Mouse (Mus musculus): ENCODE measurements around the gene Ankrd63. TPM values are rescaled to one million over a fixed set of nuclear protein-coding genes. Genes with fewer than 3 reads are reported as not detected.

Gene Ankrd63
- not detected in 2 replicates for polyA plus RNA-seq (2016; fragmentation: Nextera tagmentation; extraction: Ambion mirVana)

- Histone ChIP-seq H3K27ac (no peak within 1 kb of the TSS), H3K4me1 (peaks cover 31% of the 10 kb centered on the region), H3K9me3 (no peaks in the 10 kb centered on the region), H3K27me3 (peaks cover 100% of the 10 kb centered on the region), H3K4me2 (replicated peaks) (peak within 1 kb of the TSS; percentile 64), H3K36me3 (no peaks in the 10 kb centered on the region), H3K9ac (peak within 1 kb of the TSS; percentile 43), H3K4me3 (peak within 1 kb of the TSS; percentile 40)
- no peak for ATAC-seq (ENCODE audit: insufficient number of reproducible peaks, insufficient read depth, low FRiP score, low TSS enrichment)
- WGBS: 2% methylated on average over 50 of the region's 50 CpGs
Observed at GRCm38 (mm10) chr2:118703913-118704730, at the start of gene Ankrd63. Gene Ankrd63, minus strand, starts transcription at chr2:118703963.

- Histone ChIP-seq H3K27me3 (no peaks in the 10 kb centered on the region), H3K36me3 (no peaks in the 10 kb centered on the region), H3K27ac (0 out of 2 replicates have a peak overlapping the region, but pooled peaks have one; percentile 12), H3K4me1 (peaks cover 18% of the 10 kb centered on the region), H3K4me3 (no peak overlapping the region), H3K4me2 (replicated peaks) (no peak overlapping the region), H3K9ac (no peak overlapping the region), H3K9me3 (no peaks in the 10 kb centered on the region)
- ATAC-seq (ENCODE audit: insufficient number of reproducible peaks, insufficient read depth, low FRiP score, low TSS enrichment): no peak
- WGBS: 75% methylated on average over 4 of the region's 4 CpGs
Observed at GRCm38 (mm10) chr2:118752792-118753108, 49.0 kb upstream of the Ankrd63 start.

DNA sequence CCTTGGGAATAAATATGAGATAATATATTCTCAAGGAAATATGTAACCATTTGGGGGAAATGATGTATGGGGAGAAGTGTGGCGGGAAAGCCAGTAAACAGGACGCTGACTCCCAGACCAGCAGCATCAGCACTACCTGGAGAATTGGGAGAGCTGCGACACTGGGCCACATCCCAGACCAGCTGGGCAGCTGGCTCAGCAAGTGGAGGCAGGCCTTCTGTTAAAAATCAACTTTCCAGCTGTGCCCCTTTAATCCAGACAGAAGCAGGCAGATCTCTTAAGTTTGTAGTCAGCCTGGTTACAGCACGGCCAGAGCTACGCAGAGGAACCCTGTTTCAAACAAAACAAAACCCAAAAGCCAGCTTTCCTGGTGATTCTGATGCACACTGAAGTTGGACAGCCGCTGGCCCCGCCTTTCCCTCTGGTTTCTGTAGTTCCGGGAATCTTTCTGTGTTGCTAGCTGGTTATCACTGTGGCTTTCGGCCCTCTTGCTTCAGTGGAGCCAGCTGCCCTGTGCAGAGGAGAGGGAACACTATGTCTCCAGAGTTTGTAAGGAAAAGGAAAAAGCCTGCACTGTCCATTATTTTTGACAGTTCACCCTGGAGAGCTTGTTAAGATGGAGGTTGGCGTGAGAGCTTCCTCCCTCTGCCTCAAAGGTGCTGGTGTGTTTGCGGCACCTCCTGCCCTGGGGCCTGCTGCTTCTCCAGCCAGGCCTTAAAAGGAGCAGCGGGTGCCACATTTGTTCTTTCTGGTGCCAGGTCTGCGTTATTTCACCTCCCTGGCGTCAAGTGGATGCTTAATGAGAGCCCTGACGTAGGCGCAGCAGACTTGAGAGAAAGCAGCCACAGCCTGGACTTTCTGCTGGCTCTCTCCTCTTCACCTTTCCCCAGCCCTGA is 48.4 kb upstream of the Ankrd63 start:
- H3K36me3 ChIP-seq: no peaks in the 10 kb centered on the region
- no peaks in the 10 kb centered on the region for H3K9me3 ChIP-seq
- peaks cover 23% of the 10 kb centered on the region for H3K4me1 ChIP-seq
- no peak for ATAC-seq (ENCODE audit: insufficient number of reproducible peaks, insufficient read depth, low FRiP score, low TSS enrichment)
- H3K4me3 ChIP-seq: no peak overlapping the region
- no peak overlapping the region for H3K9ac ChIP-seq
- 69% methylated on average over 16 of the region's 16 CpGs for WGBS
- H3K27ac ChIP-seq: 0 out of 2 replicates have a peak overlapping the region, but pooled peaks have one; percentile 12
- H3K27me3 ChIP-seq: no peaks in the 10 kb centered on the region
- no peak overlapping the region for H3K4me2 ChIP-seq (replicated peaks)

GRCm38 (mm10) chr2:118750476-118750875 is 46.7 kb upstream of the Ankrd63 start:
- H3K4me3 ChIP-seq: no peak overlapping the region
- 77% methylated on average over 8 of the region's 8 CpGs for WGBS
- no peak overlapping the region for H3K4me2 ChIP-seq (replicated peaks)
- peaks cover 25% of the 10 kb centered on the region for H3K4me1 ChIP-seq
- H3K9ac ChIP-seq: no peak overlapping the region
- no peaks in the 10 kb centered on the region for H3K36me3 ChIP-seq
- H3K27ac ChIP-seq: no peak overlapping the region
- no peaks in the 10 kb centered on the region for H3K27me3 ChIP-seq
- no peak for ATAC-seq (ENCODE audit: insufficient number of reproducible peaks, insufficient read depth, low FRiP score, low TSS enrichment)
- H3K9me3 ChIP-seq: no peaks in the 10 kb centered on the region

DNA sequence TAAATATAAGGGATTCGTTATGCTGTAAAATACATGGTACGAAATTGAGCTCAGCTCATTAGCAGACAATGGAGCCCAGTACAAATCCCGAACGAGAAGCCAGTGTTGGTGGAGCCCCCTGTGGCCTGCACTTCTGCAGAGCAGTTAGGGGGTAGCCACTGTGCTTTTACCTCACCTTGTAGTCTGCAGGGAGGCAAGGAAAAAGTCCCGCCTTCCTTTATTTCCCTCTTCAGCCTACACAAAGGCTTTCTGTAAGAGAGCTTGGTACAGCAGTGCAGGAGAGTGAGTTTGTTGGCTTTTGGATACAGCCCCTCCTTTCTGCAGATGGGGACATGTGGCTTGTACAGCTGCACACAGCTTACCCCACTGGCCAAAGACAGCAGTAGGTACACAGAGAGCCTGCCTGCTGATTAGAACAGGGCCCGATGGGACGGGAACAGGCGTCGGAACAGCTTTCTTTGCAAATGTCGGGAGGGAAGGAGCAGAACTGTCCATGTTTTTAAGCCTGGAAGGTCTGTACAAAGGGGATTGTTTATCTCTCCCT is 45.6 kb upstream of the Ankrd63 start:
- H3K27ac ChIP-seq: no peak overlapping the region

GRCm38 (mm10) chr2:118747301-118747960 is 43.7 kb upstream of the Ankrd63 start:
- 31% methylated on average over 10 of the region's 10 CpGs for WGBS
- Histone ChIP-seq H3K4me3 (peak overlapping the region; percentile 89), H3K9ac (no peak overlapping the region)

More for the DNA sequence above, 45.6 kb upstream of the Ankrd63 start:
- H3K4me1 ChIP-seq: peaks cover 31% of the 10 kb centered on the region
- H3K4me2 ChIP-seq (replicated peaks): no peak overlapping the region
- no peaks in the 10 kb centered on the region for H3K36me3 ChIP-seq
- H3K27me3 ChIP-seq: peaks cover 8% of the 10 kb centered on the region
- no peak overlapping the region for H3K9ac ChIP-seq
- H3K4me3 ChIP-seq: no peak overlapping the region
- H3K9me3 ChIP-seq: no peaks in the 10 kb centered on the region
- WGBS: 33% methylated on average over 10 of the region's 10 CpGs
- ATAC-seq (ENCODE audit: insufficient number of reproducible peaks, insufficient read depth, low FRiP score, low TSS enrichment): no peak

GRCm38 (mm10) chr2:118745915-118746901 is 42.4 kb upstream of the Ankrd63 start:
- Histone ChIP-seq H3K36me3 (no peaks in the 10 kb centered on the region), H3K27me3 (peaks cover 26% of the 10 kb centered on the region), H3K9me3 (no peaks in the 10 kb centered on the region), H3K27ac (0 out of 2 replicates have a peak overlapping the region, but pooled peaks have one; percentile 23), H3K4me2 (replicated peaks) (peak overlapping the region; percentile 97), H3K4me3 (peak overlapping the region; percentile 89), H3K9ac (peak overlapping the region; percentile 84), H3K4me1 (peaks cover 26% of the 10 kb centered on the region)
- under 1% methylated on average over 92 of the region's 113 CpGs for WGBS
- ATAC-seq (ENCODE audit: insufficient number of reproducible peaks, insufficient read depth, low FRiP score, low TSS enrichment): peak; percentile 7; the same call in 1 of the 2 replicates

More at GRCm38 (mm10) chr2:118747301-118747960, 43.7 kb upstream of the Ankrd63 start:
- peaks cover 26% of the 10 kb centered on the region for H3K27me3 ChIP-seq
- H3K27ac ChIP-seq: no peak overlapping the region
- ATAC-seq (ENCODE audit: insufficient number of reproducible peaks, insufficient read depth, low FRiP score, low TSS enrichment): no peak
- H3K4me2 ChIP-seq (replicated peaks): peak overlapping the region; percentile 97
- H3K9me3 ChIP-seq: no peaks in the 10 kb centered on the region
- H3K4me1 ChIP-seq: peaks cover 29% of the 10 kb centered on the region
- H3K36me3 ChIP-seq: no peaks in the 10 kb centered on the region

GRCm38 (mm10) chr2:118745232-118745884 is 41.6 kb upstream of the Ankrd63 start, which contains the start of gene Inafm2:
Gene Inafm2, plus strand, starts transcription at chr2:118745758.
- peak within 1 kb of the TSS; percentile 89 for H3K4me3 ChIP-seq
- ATAC-seq (ENCODE audit: insufficient number of reproducible peaks, insufficient read depth, low FRiP score, low TSS enrichment): peak; percentile 87
- peak within 1 kb of the TSS; percentile 97 for H3K4me2 ChIP-seq (replicated peaks)
- H3K4me1 ChIP-seq: peaks cover 26% of the 10 kb centered on the region
- peak within 1 kb of the TSS; percentile 84 for H3K9ac ChIP-seq
- WGBS: under 1% methylated on average over 55 of the region's 57 CpGs
- H3K9me3 ChIP-seq: no peaks in the 10 kb centered on the region
- peaks cover 26% of the 10 kb centered on the region for H3K27me3 ChIP-seq
- H3K36me3 ChIP-seq: no peaks in the 10 kb centered on the region
- H3K27ac ChIP-seq: 0 out of 2 replicates have a peak within 1 kb of the TSS, but pooled peaks have one; percentile 23

DNA sequence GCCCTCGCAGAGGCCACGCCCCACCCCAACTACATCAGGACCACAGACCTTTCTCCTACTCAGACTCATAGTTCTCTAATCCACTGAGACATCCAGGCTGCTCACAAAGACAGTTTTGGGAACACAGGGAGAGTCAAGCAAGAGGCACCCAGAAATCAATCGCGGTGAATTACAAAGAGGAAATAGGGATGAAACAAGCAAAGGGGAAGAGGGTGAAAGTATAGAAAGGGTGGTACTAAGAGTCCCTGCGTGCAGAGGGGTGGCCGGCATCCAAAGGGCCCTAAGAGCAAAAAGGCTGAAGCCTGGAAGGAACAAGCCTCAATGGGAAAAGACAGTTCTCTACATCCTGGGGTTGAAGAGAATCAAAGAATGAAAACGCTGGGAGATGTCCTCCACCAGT is 40.9 kb upstream of the Ankrd63 start:
- Histone ChIP-seq H3K27ac (no peak overlapping the region), H3K4me2 (replicated peaks) (peak overlapping the region; percentile 97; the same call in 1 of the 2 replicates), H3K4me1 (peaks cover 26% of the 10 kb centered on the region; the same call in 1 of the 2 replicates), H3K4me3 (0 out of 2 replicates have a peak overlapping the region, but pooled peaks have one; percentile 89), H3K9ac (no peak overlapping the region), H3K27me3 (peaks cover 26% of the 10 kb centered on the region), H3K9me3 (no peaks in the 10 kb centered on the region), H3K36me3 (no peaks in the 10 kb centered on the region)
- ATAC-seq (ENCODE audit: insufficient number of reproducible peaks, insufficient read depth, low FRiP score, low TSS enrichment): no peak
- 6% methylated on average over 7 of the region's 7 CpGs for WGBS
